Mouse (Mus musculus) v-Abl transformed pro-B cells (cell line): ENCODE results near the gene Ldhd.

Source experiments
- in situ Hi-C, 2 experiments: fragments of 400-800 bp; cut with MboI; formaldehyde crosslinking; loops; one replicate each; pipeline ENCODE4 v1.15.1; 2025; ENCODE audit not compliant: unreplicated experiment in 2 of 2

The Ldhd gene

DNA sequence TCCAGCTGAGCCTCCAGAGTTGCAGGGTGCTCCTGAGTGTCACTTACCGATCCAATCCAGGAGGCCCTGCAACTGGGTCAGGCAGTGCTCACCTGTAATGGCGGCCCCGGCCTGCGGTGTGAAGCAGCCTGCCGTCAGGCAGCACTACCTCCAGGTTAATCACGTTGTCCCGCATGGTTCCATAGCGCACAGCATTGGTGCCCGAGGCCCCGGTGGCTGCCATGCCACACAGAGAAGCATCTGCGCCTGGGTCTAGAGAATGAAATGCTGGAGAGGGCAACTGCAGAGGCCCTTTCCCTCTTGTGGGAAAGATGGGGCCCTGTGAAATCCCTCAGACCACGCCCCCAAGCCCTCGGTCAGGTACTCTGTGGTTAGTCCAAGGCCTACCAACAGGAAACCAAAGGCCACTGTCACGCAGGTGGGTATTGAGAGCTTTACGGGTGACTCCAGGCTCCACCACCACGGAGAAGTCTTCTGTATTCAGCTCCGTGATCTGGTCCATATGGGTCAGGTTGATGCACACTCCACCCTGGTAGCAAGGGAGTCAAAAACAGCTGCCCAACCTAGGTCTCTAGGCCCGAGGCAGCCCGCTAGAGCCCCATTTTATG is 1.2 kb downstream of the Ldhd start:
- in situ Hi-C loops, result loop anchor here in 1 of 2 experiments (5.0 kb wide), 1 partner anchor 97 kb away; no protein-coding TSS in a partner anchor

DNA sequence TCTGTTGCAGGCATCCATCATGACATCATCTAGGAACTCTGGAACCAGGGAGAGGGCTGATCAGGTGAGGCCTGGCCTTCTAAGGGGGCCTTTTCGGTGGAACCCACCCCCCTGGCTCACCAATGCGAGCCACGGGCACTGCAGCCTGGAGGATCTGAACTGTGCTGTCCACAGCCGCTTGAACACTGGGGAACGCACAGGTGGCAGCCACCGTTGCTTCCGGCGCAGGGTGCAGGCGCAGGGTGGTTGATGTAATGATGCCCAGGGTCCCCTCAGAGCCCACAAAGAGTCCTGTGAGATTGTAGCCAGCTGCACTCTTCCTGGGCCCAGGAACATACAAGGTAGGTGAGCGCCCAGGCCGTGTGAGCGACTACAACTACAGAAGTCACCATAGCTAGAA is 1.8 kb downstream of the Ldhd start:
- in situ Hi-C loops, result loop anchor here in 1 of 2 experiments (5.0 kb wide), 1 partner anchor 96 kb away; no protein-coding TSS in a partner anchor

DNA sequence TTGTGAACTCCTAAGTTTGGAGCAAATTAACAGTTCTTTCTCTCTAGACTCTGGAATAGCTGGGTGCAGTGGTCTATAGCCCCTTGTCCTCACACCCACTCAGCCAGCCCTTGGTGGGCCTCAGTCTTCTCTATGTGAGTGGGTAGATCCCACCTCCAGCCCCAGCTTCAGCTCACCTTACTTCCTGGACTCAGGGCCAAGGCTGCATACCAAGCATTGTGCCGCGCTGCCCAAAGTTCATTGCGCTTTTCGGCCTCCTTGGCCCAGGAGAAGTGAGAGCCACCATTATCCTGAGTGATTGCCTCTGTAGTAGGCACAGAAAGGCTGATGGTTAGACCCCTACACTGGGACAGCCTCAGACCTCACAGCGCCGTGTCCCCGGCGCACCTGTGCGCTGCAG is 2.3 kb downstream of the Ldhd start:
- in situ Hi-C loops, result loop anchor here in 1 of 2 experiments (5.0 kb wide), 1 partner anchor 96 kb away; no protein-coding TSS in a partner anchor

DNA sequence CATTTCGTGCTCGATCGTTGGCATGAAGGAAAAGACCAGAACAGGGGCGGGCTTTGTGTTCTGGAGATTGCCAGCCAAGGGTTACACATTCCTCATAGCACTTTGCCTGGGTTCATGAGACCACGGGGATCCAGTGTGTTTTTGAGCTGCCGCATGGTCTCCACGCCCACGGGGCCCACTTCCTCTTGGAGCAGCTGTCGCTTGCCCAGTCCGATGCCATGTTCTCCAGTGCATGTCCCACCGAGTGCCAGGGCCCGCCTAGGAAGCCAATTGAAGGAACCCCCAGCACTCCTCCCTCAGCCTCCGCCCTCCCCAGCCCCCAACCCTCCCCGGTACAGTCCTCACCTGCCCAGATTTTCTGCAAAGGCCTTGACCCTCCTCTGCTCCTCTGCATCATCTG is 3.2 kb downstream of the Ldhd start:
- in situ Hi-C loops, result loop anchor here in 1 of 2 experiments (5.0 kb wide), 1 partner anchor 95 kb away; no protein-coding TSS in a partner anchor

DNA sequence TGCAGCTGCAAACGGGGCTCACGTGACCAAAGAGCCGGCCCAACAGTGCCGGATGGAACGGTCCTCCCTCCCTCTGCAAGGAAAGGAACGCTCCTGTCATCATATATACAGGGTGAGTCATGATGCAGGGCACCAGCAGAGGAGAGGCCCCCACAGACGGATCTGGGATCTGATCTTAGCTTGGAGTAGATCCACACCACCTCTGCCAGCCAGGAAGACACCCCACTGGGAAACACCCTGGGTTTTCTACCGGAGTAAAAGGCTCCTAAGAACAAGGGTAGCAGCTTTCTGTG is 3.7 kb downstream of the Ldhd start:
- in situ Hi-C loops, result loop anchor here in 1 of 2 experiments (5.0 kb wide), 1 partner anchor 94 kb away; no protein-coding TSS in a partner anchor

DNA sequence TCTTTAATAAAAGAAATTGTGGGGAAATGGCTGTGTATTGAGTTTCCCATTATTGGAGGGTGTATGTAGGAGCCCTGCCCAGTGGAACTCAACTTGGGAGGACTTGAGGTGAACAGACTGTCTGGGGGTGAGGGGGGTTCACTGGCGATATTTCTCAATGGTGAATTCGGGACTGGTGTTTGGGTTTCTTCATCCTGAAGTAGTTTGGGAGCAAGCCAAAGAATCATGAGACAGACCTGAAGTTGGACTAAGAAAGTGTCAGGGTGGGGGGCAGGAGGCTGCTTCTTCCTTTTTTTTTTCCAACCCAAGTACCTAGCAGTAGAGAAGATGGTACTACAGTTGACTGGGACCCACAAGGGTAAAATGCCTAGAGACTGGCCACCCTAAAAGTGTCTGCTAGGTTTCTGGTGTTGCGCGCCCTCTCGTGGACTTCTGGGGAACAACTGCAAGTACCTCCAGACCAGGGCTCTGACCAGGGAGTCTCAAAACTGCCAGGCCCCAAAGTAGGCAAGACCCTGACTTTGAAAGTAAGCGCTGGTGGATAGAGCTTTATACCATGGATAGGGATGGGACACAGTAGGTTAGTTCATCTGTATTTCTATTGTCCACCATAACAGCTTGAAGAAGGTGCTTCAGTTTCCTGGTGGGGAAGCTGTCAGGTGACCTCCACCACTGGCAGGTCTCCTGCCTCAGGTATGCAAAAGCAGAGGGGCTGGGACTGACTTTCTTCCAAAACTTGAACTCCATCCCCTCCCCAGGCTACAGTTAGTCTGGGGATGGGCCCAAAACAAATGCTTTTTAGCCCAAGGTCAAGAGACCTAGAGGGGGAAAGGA is 4.3 kb downstream of the Ldhd start:
- in situ Hi-C loops, result loop anchor here in 1 of 2 experiments (5.0 kb wide), 1 partner anchor 94 kb away; no protein-coding TSS in a partner anchor

DNA sequence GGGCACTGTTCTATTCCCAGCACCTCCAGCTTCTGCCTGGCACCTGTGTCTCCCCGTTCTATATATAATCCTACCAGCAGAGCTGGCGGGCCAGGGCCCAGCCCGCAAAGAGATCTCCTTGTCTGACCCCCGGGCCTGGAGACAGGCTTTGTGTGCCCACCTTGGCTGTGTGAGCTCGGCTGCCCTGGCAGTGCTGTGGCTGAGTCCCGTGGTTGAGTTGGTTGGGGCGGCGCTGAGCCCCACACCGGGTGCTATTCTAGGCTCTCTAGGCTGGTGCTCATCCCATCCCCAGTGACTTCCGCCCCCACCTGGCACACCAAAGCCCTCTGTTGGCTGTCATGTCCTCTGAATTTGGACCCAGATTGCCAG is 5.3 kb downstream of the Ldhd start:
- in situ Hi-C loops, result loop anchor here (5.0 kb wide), 1 partner anchor 93 kb away; no protein-coding TSS in a partner anchor

DNA sequence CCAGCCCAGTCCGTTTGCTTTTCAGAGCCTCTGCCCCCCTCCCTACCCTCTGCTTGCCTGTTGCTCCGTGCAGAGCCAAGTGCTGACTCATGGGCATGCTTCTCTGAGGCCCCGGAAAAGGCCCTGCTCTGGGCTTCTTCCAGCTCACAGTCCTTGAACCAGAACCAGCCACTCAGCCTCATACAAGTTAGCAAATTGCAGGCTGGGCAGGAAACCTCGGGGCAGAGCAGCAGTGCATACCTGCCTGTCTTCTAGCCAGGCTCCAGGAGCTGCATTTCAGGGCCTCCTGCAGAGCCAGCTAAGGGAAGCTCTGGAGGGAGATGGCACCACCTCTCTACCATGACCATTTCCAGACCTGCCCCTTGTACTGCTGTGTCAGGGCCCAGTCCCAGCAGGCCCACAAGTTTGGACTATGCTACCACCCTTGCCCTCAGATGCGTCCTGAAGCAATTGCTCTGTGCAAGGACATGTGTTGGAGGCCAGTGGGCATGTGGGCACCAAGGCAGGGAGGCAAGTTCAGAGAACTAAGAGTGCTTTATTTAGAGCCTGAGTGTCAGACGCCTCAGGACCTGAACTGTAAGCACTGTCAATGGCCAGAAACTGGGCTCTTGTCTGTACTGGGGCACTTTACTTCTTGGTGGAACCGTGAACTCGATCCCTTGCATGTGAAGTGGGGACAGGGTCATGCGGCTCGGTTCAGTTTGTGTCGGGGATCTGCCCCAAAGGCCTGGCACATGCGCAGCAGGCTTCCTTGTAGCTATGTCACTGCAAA is 5.9 kb downstream of the Ldhd start:
- in situ Hi-C loops, result loop anchor here in 1 of 2 experiments (5.0 kb wide), 1 partner anchor 92 kb away; no protein-coding TSS in a partner anchor

DNA sequence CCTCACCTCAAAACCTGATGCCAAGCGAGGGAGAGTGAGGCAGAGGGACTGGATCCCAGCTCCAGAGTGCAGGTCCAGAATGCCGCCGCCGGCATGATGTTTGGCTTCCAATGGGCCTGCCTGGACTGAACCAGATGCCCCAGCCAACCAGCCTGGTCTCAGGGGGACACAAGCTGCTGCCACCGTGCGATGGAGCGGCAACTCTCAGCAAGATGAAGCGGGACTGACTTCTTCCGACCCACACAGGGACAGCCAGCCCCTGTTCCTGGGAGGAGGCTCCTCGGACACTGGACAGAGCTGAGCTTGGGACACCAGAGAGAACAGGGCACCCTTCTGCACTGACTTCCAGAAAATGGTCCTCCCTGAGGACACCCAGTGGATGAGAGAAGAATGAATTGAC is 7.6 kb downstream of the Ldhd start:
- in situ Hi-C loops, result loop anchor here in 1 of 2 experiments (5.0 kb wide), 1 partner anchor 90 kb away; no protein-coding TSS in a partner anchor

DNA sequence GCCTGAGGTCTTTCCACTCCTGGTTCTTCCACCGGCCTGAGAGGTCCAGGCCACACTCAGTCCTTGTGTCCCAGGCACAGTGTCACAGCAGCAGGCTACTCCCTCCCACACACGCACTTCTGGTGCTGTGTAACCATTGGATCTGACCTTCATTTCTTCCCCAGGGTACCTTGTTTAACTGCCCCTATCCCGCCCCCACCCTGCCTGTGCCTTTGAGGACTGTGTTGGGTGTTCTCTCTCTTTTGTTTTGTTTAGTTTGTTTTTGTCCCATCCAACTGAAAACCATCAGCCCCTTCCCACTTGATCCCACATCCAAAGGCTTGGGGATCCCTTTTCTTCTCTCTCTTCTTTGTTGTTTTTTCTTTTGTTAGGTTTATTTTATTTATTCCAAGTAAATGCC is 8.1 kb downstream of the Ldhd start:
- in situ Hi-C loops, result loop anchor here in 1 of 2 experiments (5.0 kb wide), 1 partner anchor 90 kb away; no protein-coding TSS in a partner anchor

DNA sequence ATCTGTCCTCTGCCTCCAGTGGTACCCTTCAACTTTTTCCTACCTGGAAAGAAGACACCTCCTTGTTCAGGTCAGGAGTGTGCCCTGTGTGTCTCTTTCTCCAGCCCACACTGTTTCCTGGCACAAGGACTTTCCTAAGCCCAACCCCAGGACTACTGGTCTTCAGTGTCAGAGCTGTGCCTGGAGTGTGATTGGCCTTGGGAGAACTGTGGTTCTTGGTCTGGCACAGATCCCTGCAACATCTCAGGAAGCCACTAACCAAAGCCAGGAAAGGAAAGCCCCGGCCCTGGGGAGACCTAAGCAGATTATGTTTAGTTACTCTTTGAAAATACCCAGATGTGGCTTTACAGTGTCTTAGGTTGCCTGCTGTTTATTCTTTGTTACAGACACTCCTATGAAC is 10.2 kb downstream of the Ldhd start:
- in situ Hi-C loops, result loop anchor here in 1 of 2 experiments (5.0 kb wide), 1 partner anchor 88 kb away; no protein-coding TSS in a partner anchor

DNA sequence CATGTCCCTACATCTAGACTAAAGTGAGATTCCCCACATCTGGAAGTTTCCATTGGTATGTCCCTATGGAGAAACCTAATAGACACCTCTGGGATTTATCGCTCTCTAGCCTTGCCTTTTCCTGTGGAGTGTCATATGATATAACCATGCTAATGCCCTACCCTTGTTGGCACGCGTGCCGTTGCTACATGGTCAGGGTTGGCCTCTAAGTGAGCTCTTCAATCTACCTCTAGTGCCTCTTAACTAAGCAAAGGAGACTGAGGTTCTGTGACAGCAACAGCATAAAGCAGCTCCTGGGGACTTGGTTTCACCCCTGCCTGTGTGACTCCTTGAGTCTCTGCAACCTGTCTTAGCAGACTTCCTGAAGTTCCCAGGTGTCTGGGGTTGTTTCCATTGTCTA is 11.9 kb downstream of the Ldhd start:
- in situ Hi-C loops, result no loop called here

DNA sequence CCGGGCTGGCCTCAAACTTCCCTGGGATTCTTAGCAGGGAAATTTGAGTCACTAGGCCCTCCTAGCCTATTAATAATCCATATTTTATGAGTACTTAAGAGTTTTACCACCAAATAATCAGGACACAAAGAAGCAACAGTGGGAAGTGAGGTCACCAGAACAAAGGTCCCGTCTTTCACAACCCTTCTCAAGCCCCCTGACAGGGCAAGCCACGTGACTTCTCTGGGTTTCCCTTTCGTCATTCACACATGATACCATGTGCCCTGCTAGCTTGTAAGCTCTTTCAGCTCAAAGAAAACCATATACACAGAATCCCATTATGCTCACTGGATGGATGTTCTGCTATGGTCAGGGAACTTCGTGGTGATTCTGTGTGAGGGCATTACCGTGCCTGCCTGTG is 12.4 kb downstream of the Ldhd start:
- in situ Hi-C loops, result no loop called here

DNA sequence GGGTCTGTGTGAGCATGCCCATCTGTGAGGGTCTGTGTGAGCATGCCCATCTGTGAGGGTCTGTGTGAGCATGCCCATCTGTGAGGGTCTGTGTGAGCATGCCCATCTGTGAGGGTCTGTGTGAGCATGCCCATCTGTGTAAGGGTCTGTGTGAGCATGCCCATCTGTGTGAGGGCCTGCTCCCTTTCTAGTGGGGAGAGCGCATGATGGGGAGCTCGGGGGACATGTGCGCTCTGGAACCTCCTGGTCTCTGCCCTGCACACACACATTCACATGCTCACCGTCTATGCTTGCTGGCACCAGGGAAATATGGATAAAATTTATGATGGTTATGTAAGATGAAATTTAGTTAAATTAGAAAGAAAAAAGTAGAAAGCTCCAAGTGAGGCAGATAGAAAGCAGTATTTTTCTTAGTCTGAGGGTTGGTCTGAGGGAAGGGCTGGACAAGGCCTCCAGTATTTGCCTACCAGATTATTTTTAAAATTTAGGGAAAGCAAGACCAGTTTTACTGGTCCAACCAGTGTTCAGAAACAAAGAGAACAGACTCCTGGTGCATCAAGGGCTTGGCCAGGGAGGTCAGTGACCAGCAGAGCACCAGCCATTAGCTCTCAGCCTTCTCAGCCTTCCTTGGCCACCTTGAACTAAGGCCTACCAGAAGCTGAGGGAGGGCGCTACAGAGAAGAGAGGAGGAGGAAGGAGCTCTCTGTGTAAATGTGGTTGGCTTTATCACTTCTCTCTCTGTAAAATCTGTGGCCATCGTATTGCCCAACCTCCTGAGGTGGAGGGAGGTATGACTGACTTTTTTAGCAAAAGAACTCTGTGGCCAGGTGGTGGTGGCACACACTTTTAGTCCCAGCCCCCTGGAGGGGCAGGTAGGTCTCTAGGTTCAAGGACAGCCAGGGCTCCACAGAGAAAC is 15.1 kb downstream of the Ldhd start:
- in situ Hi-C loops, result loop anchor here in 1 of 2 experiments (5.0 kb wide), 1 partner anchor 148 kb away; no protein-coding TSS in a partner anchor

DNA sequence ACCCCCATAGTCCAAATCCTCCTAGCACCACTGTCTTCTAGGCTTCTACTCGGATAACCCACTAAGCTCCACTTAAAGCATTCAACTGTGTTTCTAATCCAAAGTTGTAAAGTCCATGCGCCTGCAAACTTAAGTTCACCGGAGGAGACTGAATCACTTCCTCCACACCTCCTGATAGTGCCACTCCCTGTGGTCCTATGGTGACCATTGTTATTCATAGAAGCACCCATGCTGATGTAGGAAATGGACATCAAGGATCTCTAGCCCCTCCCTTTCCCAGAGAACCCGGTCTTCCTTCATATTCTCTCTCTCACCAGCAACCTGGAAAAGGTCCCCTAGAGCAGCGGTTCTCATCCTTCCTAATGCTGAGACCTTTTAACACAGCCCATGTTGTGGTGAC is 17.0 kb downstream of the Ldhd start:
- in situ Hi-C loops, result loop anchor here in 1 of 2 experiments (5.0 kb wide), 1 partner anchor 146 kb away; no protein-coding TSS in a partner anchor

DNA sequence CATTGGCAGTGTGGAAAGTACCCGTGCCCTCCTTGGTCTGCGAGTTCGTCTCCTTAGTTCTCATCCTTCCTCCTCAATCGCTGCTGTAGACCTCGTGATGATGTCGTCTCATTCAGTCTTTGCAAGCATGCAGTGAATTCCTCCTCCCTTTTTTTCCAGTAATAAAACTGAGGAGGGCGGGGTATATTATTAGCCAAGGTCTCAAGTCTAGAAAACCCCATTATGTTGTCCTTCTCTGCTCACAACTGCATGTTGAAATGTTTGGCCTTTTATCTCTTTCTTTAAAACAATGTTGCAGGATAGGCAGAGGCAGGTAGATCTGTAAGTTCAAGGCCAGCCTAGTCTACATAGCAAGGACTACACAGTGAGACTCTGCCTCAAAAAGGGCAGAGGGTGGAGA is 22.8 kb downstream of the Ldhd start:
- in situ Hi-C loops, result no loop called here

DNA sequence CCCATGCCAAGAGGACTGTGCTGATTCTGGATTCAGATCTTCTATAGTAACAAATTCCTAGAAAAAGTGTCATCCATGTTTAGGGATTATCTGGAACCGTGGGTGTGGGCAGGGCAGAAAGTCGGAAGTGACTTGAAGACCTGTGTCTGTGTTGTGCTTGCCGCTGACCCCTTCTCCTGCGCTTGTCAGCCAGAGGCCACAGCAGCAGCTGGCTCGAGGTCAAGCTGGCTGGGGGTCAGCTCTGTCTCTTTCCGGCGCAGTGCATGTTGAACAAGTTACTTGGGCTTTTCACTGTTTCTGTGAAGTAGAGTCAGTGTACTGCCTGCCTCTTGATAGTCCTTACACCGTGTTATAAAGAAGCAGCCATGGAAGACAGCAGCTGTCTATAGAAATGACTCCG is 23.2 kb downstream of the Ldhd start:
- in situ Hi-C loops, result no loop called here

DNA sequence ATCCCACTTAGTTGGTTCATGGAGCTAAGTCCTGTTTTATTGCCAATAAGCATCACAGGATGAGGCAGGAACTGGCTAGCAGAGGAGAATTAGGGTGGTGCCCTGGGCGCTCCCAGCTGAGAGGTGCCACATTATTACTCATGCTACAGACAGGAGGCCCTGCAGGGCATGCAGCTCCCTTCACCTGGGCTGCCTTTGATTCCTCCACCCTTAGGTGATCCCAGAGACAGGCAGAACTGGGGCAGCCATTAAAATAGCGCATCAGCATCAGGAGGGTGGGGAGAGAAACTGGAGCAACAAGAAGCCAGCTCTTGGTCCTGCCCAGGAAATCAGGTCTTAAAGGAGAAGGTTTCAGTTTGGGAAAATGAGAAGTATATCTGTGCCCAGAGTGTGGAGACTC is 25.2 kb downstream of the Ldhd start:
- in situ Hi-C loops, result no loop called here

DNA sequence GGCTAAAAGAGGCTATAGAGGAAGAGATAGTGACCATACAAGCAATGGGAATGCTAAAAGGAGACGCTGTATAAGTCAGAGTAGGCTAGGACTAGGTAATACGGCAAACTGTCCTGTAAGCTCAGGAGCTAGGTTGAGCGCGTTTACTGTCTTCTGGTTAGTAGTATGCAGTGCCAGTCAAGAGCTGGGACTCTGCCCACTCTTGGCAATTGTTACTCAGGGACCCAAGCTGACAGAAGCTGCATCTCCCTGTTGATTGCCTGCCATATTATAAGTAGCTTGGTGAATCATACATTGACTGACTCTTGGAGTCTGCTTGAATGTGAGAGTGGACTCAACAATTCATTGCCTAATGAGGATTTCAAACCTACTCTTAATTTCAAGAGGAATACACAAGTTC is 28.1 kb downstream of the Ldhd start:
- in situ Hi-C loops, result no loop called here
